In genomic region chr5:115652681-115653575, GRCm38 (mm10) we compare ENCODE assay signal across 8 mouse cellular contexts. TPM values are rescaled to one million over a fixed set of nuclear protein-coding genes. Genes with fewer than 3 reads are reported as not detected.
DNase-seq lines count a peak whose midpoint lies in the region; ATAC-seq and TF ChIP-seq lines count a peak whose summit lies in the region.

No protein-coding gene starts in this region.

- 3% methylated on average over 35 of the region's 35 CpGs for WGBS in forebrain, embryonic 15.5 days
- 2% methylated on average over 35 of the region's 35 CpGs for WGBS in lung, adult 2 months

- H3K27me3 ChIP-seq in forebrain, embryonic 15.5 days: no peaks in the 10 kb centered on the region

- H3K9me3 ChIP-seq in ES-E14 (ENCODE audit: control insufficient read depth, insufficient read depth, low read depth, low read length): no peaks in the 10 kb centered on the region
- H3K9me3 ChIP-seq in forebrain, embryonic 15.5 days: no peaks in the 10 kb centered on the region

- peaks cover 4% of the 10 kb centered on the region; the same call in 1 of the 2 replicates for H3K36me3 ChIP-seq in ES-E14 (ENCODE audit: control insufficient read depth, insufficient read depth, low read length, poor library complexity, severe bottlenecking)
- H3K36me3 ChIP-seq in forebrain, embryonic 15.5 days: peaks cover 8% of the 10 kb centered on the region; the same call in 1 of the 2 replicates

- no peak overlapping the region for H3K27ac ChIP-seq in ES-E14 (ENCODE audit: insufficient read depth, low read depth, low read length, poor library complexity, severe bottlenecking)
- H3K27ac ChIP-seq in forebrain, embryonic 15.5 days (replicated peaks): peak overlapping the region; percentile 71

- peak overlapping the region; percentile 39; the same call in 1 of the 2 replicates for H3K9ac ChIP-seq in ES-E14 (ENCODE audit: insufficient read depth, low read depth, low read length, poor library complexity, severe bottlenecking)
- peak overlapping the region; percentile 46 for H3K9ac ChIP-seq in forebrain, embryonic 15.5 days (replicated peaks)

- ATAC-seq in forebrain, embryonic 15.5 days (replicated peaks): peak; percentile 100
- ATAC-seq in neutrophil, adult 5-6 weeks (ENCODE audit: extremely low read depth, insufficient number of reproducible peaks, low FRiP score, poor library complexity, severe bottlenecking): peak; percentile 96

- peaks cover 0 to 5% of the 10 kb centered on the region in 2 experiments; a peak in 1 of 4 replicates for H3K4me1 ChIP-seq in ES-E14 (ENCODE audit: control insufficient read depth in 2 of 2, insufficient read depth in 2 of 2, low read length in 2 of 2, poor library complexity in 1 of 2)
- H3K4me1 ChIP-seq in forebrain, embryonic 15.5 days: peaks cover 12% of the 10 kb centered on the region
- H3K4me1 ChIP-seq in lung, adult 2 months (ENCODE audit: control insufficient read depth, insufficient read depth, low read length): no peaks in the 10 kb centered on the region

- peak; percentile 66 for TF ChIP-seq CTCF in lung, adult 2 months (IDR thresholded peaks at IDR 0.05; ENCODE audit: insufficient read depth, low read length)

- peak; percentile 97 for DNase-seq in ES-E14 (ENCODE audit: low read depth, low spot score)
- DNase-seq in cerebellum, adult 11-12 months: peak; percentile 100
- DNase-seq in heart, postnatal 25 days (ENCODE audit: low spot score): peak; percentile 99
- peak; percentile 100 for DNase-seq in layer of hippocampus, adult 18-20 months (ENCODE audit: low spot score in 2 of 2)
- DNase-seq in lung, adult 2 months: peak; percentile 100
- peak; percentile 99 for DNase-seq in thymus, adult 18-20 months

- peak; percentile 94; the same call in 1 of the 2 replicates for TF ChIP-seq POLR2A in lung, adult 2 months (IDR thresholded peaks at IDR 0.05; ENCODE audit: borderline replicate concordance, extremely low read depth, low read depth, low read length)

- intact Hi-C loops in heart, postnatal 25 days (cut with DNase I): loop anchor here (2.0 to 10.0 kb wide), 2 partner anchors 20 to 372 kb away; partner anchors contain the start of gene Prkab1

- in situ Hi-C loops in ES-E14 (cut with MboI; ENCODE audit: low sequenced_read_pairs in 2 of 2, unreplicated experiment in 2 of 2): no loop called here

- H3K4me2 ChIP-seq in forebrain, embryonic 15.5 days (replicated peaks): peak overlapping the region; percentile 69

- peak overlapping the region; percentile 48 to 50 for H3K4me3 ChIP-seq in ES-E14 (ENCODE audit: insufficient read depth in 1 of 2, low read depth in 1 of 2, low read length in 2 of 2, poor library complexity in 1 of 2, severe bottlenecking in 1 of 2)
- peak overlapping the region; percentile 43 for H3K4me3 ChIP-seq in forebrain, embryonic 15.5 days
- H3K4me3 ChIP-seq in lung, adult 2 months (replicated peaks; ENCODE audit: extremely low read depth, low read depth, low read length): peak overlapping the region; percentile 57

TF ChIP-seq in ES-E14, 5 proteins besides CTCF, POLR2A, EP300 and RAD21:
- peak; percentile 99 for TF ChIP-seq MAFK (IDR thresholded peaks at IDR 0.05; ENCODE audit: insufficient read depth, low read depth, low read length)
- no peak for TF ChIP-seq ZC3H11A (IDR thresholded peaks at IDR 0.05; ENCODE audit: borderline replicate concordance, low read depth, low read length)
- TF ChIP-seq ZNF384 (IDR thresholded peaks at IDR 0.05; ENCODE audit: low read depth, low read length): no peak
- TF ChIP-seq HCFC1 (IDR thresholded peaks at IDR 0.05; ENCODE audit: borderline replicate concordance, insufficient read depth, low read length): peak; percentile 53; the same call in 1 of the 2 replicates
- TF ChIP-seq CHD2 (IDR thresholded peaks at IDR 0.05; ENCODE audit: low read depth, low read length): no peak

RNA-seq across cellular contexts. Expression of gene Rab35, which starts 21.2 kb away (rescaled TPM):
- 44.7 and 58.7 TPM in 2 replicates for total RNA-seq in ES-E14 (2012; rRNA removed)
- polyA plus RNA-seq in forebrain, embryonic 15.5 days (2015; fragmentation: Nextera tagmentation; extraction: Ambion mirVana): 18.9 and 22.1 TPM in 2 replicates
- total RNA-seq in heart, postnatal 25 days (2021): 10 to 100 TPM; 43.2 to 44.8 TPM
- 100 to 1,000 TPM in 1 of 2 experiments, 10 to 100 TPM in 1; 97.7 to 100 TPM for total RNA-seq in layer of hippocampus, adult 18-20 months (2021)
- 62.3 and 70.3 TPM in 2 replicates for polyA plus RNA-seq in lung, adult 2 months (2012; rRNA removed)
- total RNA-seq in neutrophil, adult 5-6 weeks (2017): 63.9 and 67.8 TPM in 2 replicates
